Mouse (Mus musculus) ovary, postnatal 36 days (tissue): ENCODE measurements around the gene 2410131K14Rik.

ENCODE experiments used
- DNase-seq: peaks from one replicate; pipeline ENCODE4 v3.0.0; 2022; ENCODE audit warnings: low spot score, mixed read lengths

Gene 2410131K14Rik

DNA sequence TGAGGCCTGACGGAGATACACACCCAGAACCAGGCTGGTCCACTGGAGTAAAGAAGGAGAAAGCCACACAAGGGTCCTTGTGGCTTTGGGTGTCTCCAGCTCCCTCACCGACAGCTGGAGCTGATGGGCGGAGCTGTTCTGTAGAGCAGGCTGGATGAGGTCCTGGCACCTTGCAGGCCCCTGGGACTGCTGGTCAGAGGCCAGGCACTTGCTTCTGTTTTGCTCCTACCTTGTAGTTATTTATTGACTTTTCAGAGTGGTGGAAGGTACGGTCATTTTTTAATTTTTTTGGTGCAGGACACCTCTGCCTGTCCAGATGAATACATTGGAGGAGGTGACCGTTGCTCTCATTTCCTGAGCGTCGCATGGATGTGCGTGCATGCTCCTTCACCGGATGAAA is 16.2 kb downstream of the 2410131K14Rik start:
- DNase-seq = no peak

DNA sequence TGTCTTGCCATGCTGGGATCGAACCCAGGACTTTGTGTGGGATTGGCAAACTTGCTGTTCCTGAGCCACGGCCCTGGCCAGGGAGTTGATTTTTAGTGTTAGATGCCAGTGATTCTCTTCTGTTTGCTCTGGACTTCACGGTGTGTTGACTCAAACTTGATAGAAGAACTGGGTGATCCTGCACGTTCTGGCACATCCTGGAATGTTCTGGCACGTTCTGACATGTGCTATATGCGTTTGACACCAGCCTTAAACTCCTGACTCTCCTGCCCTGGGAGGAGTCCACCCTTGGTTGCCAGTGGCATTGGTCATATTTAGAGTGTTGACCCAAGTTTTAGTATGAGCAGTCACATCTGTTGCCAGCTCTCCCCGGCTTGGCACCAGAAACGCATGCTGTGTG is 17.4 kb downstream of the 2410131K14Rik start:
- no peak for DNase-seq

DNA sequence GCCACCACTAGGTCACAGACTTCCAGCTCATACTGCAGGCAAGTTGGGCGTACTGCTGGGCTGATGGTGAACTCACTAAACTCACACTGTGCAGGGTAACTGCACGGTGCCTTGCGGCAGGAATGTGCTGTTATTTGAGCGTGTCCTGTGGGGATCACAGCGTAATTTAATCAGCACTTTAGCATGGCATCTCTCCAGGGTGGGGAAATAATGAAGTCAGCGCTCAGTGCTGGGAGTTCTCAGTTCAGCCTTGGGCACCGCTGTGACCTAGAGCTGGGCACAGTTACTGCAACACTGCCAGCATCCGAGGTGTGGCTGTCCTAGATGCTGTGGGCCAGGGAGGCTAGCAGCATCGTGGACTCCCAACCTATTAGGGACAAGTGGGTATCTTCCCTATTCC is 19.3 kb downstream of the 2410131K14Rik start:
- DNase-seq = no peak

DNA sequence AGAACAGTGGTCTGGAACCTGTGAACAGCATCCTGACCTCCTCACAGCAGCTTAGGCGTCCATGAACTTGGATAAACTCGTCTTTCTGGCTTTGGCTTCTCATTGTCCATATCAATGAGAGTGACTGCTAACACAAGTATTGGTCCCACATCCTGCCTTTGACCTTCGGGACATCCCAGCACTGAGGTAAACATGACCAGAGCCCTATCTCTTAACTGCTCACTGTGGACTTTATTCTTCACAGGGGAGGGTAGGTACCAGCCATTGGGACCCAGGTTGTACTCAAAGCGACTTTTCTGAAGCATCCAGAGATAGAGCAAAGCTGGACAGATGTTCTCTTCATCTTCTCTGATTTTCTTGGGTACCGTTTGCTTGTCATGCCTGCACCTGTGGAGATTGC is 20.3 kb downstream of the 2410131K14Rik start:
- DNase-seq = no peak

DNA sequence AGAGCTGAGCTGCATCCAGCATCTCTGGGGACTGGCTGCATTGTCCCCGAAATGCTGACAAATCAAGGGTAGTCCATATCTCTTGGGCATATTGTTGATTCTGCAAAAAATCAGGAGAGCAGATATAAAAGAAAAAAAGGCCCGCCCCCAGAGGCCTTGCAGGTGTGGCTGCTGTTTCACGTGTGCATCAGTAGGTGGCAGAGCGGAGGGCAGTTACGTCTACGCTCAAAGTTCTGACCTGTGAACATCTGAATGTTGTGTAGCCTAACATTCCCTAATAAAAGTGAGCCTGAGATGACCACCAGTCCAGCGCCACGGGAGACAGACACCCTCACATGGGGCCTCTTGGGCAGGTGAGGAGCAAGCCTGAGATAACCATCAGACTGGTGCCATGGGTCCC is 21.3 kb downstream of the 2410131K14Rik start:
- no peak for DNase-seq

DNA sequence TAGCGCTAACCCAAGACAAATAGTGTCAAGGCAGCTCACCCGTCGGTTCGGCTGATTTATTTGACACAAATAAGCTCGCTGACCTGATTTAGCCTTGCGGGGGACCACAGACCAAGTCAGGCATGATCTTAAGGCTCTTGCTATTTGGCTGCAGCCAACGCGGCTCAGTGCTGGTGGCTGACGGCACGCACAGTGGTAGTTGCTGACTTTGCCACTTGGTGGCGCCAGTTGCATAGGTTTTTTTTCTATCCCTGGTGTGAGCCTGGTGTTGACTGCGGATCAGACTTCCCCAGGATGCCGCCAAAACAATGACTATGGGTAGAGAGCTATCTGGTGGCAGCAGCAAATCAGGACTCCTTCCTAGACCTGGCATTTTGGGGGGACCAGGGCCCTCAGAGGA is 24.0 kb downstream of the 2410131K14Rik start:
- DNase-seq = peak; percentile 86

DNA sequence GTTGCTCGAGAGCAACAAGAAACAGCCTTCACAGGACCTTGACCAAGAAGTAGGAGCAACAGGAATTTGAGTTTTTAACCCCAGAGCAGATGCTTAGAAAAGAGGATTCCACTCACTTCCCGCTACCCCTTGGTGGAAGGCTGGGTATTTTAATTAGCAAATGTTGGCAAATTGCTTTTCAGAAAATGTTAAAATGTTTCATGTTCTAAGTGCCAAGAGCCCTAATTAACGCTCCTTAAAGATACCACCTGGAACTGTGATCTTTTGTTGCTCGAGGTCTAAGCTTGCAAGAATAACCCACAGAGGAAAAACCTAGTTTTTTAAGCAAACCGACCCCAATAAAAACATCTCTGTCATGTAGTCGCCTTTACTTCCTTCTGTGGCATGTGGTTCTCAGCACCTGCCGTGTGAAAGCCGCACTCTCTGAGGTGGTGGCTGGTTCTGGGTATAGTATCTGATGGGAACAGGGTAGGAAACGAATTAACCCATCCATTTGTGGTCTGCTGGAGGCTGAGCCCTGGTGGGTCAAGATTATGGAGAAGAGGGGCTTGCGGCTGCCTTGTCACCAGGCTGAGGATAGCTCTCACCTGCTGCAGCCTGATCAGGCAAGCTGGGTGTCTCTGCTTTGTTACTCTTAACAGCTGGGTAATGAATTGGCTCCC is 26.6 kb downstream of the 2410131K14Rik start:
- no peak for DNase-seq

DNA sequence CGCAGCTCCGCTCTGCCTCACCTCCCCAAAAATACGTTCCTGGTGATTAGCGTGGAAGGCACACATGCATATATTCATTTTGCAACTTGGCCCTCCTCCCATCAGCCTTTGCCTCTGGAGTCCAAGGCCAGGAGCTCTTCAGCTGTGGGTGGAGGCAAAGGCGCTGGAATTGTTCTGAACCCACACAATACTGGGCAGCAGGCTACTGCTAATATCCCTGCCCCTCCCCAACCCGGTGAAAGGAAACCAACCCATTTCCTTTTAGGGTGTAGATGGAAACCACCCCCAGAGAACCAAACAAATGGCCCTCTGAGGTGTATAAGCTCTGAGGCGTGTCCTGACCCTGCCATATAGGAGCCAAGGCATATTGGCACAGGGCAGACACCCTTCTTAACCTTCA is 28.4 kb downstream of the 2410131K14Rik start:
- DNase-seq = no peak

DNA sequence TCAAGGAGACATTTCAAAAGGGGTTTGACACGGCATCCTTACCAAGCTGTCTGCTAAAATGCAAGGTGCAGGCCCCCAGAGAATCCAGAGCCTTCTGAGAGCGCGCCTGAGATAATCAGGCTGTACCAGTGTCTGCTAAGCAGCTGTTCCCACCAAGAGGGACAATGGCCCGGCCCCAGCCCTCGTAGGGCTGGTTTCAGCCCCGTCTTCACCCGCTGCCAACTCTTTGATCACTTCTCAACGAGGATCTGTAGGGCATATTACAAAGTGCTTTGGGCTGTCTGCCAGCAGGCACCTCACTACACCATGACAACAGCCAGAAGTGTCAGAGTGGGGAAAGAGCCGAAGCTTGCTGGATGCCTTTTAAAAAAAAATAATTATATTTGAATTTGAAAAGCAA is 29.5 kb downstream of the 2410131K14Rik start:
- no peak for DNase-seq

DNA sequence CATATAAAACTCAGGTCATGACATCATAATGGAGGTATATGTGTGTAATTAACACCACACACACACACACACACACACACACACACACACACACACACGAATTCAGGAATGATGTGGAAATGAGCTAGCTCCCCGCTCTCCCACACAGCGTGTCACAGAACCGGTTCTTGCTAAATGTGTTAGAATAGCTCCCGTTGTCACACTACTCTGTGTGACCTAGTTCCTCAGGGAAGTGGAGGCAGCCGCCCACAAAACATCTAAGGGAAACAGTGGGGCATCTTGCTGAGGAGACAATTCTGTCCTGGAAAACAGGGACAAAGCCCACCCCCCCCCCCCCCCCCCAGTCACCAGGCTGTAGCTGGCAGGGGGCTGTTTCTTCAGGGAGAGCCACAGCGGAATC is 31.3 kb downstream of the 2410131K14Rik start:
- DNase-seq = no peak

DNA sequence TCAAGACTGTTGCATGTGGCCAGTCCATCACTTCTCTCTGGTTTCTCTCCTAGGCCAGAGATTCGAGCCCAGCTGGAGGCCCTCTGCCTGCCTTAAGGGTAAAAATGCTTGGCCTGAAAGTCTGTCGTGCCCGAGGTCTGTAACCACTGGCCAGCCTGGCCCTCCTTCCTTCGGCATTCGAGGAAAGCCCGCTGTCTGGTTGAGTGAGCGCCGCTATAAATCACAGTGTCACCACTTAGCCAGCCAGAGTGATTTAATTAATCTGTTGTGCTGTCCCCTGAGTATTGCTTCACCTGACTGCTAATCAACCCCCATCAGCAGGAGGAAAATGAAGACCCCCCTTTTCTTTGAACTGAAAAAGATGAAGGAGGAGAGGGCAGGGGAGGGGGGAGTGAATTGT is 31.7 kb downstream of the 2410131K14Rik start:
- DNase-seq = no peak

DNA sequence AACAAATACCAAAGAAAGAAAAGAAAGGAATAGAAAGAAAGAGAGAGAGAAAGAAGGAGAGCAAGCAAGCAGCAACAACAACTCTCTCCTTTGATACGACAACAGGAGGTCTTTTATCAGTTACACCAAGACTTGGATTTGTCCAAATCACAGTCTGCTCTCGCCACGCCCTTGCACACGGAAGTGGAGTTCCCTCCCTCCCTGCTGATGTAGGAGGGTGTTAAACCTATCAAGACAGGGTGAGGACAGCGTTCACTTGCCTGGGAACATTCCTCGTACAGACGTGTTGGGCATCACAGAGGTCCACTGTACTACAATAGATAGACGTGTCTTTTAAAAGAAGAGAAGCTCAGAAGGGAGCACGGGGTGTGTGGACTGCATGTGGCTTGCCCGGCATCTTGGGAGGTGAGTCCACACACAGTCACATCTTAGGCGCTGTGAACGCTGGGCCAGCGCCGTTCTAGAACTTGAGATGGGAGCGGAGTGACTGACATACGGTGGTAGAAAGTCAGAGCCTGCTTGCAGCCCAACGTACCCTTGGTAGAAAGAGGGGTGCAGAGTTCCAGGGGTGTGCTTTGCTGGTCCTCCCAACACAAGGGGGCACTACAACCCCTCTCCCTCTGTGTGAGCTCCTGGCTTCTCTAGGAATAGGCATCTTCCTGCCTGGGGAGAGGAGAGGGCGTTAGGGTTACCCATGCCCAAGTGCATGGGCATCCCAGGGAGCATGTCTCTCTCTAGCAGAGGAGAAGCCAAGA is 32.9 kb downstream of the 2410131K14Rik start:
- DNase-seq = no peak

DNA sequence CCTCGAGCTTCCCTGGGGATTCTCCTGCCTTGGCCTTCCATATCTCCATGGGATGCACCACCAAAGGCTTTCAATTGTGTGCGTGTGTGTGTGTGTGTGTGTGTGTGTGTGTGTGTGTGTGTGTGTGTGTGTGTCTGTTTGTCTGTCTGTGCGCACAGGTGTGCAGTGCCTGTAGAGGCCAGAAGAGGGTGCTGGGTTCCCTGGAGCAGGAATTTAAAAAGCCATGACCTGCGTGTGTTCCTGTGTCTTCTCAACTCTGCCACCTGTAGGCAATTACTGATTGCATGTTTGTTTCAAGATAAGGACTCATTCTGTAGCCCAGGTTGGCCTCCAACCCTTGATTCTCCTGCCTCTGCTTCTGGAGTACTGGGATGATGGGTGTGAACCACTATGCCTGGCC is 46.4 kb downstream of the 2410131K14Rik start:
- DNase-seq = no peak

DNA sequence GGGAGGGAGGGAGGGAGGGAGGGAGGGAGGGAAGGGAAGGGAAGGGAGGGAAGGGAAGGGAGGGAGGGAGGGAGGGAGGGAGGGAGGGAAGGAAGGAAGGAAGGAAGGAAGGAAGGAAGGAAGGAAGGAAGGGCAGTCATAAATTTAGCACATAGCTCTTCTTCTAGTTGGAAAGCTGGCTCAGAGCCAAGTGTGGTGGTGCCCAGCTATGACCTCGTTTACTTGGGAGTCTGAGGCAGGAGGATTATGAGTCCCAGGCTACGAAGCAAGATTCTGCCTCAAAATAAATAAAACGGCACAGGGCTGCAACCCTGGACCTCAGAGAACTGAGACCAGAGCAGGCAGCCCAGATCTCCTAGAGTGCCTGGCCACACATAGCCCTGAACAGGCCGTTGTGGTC is 47.4 kb downstream of the 2410131K14Rik start:
- DNase-seq = no peak

DNA sequence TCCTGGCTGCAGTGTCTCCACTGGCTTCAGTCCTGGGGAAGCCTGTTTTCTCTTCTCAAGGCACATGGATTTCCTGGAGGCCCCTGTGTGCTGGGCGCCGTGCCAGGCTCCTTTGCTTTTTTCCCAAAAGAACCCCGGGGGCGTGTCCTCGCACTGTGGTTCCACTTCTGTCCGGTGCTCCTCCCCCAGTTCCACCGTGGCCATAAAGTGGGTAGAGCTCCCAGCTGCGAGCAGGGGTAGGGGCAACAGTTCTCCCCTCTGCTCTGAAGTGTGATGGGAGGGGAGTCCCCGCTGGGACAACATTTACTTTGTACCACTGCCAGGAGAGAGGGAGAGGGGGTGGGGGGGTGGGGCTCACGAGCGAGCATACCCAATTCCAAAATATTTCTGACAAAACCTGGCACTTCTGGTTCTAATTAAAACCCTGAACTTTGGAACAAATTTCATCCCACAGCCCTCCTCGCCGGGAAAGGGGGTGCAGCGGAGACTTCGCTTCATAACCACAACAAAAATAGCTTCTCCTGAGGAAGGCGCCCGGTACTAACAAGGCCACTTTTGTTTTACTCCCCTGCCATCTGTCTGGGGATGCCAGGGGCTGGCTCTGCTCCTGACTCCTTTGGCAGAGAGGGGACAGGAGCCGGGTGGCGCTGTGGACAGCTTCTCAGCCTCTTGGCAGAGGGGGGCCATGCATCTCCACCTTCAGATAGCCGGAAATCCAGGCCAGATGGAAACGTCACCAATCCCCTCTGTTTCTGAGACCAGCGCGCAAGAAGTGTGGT is 49.2 kb downstream of the 2410131K14Rik start:
- peak; percentile 96 for DNase-seq

DNA sequence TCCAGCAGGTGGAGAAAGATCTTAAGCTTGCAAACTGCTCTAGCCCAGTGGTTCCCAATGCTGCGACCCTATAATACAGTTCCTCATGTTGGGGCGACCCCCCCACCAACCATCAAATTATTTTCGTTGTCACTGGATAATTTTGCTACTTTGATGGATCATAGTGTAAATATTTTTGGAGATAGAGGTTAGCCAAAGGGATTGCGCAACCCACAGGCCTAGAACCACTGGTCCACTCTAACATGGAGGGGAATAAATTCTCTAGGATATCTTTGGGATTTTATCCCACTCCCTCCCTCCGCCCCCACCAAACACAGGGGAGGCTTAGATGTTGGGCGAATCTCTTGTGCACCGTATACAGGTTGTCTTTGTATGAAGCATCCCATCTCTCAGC is 49.8 kb downstream of the 2410131K14Rik start:
- no peak for DNase-seq

DNA sequence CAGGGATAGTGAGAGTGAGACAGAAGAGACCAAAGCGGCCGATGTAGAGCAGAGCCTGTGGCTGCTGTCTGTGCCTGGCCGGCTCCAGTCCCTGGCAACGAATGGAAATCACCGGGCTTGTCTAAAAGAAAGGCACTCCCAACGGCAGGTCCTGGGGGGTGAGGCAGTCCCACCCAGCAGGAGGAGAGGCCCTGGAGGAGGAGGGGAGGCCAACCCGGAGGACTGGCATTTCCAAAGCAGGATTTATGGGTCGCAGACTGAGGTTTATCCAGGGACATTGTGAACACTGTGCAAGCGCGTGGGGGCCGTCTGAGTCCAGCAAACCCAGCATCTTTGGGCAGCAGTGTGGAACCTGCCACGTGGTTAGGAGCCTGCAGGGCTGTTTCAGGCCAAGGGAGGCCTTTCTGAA is 52.3 kb downstream of the 2410131K14Rik start:
- peak; percentile 28 for DNase-seq

DNA sequence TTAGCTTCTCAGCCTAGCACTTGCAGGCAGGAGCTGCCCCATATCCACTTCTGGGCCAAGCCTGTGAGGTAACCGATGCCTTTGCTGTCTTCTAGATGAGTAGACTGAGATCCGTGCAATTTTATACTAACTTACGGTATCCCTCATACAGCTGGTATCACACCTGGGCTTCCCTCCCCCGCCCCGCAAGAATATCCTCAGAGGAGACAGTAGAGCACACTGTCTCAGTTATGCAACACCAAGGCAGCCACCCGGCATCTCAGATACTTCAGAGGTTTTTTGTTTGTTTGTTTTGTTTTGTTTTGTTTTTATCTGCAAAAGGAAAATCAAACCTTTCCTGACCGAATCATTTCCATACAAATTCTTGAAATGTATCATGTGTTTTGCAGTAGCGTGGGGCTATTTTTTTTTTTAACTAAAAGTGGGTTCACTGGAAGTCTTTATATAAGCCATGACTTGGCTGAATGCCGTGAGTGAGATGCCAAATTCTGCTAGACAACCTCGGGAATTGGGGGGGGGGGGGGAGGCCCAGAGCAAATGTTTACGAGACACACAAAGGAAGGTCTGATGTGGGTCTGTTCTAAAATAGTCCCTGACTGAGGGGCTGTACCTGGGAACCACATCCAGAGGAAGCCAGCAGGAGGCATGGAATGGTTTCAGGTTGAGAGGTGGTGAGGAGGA is 54.8 kb downstream of the 2410131K14Rik start:
- no peak for DNase-seq

DNA sequence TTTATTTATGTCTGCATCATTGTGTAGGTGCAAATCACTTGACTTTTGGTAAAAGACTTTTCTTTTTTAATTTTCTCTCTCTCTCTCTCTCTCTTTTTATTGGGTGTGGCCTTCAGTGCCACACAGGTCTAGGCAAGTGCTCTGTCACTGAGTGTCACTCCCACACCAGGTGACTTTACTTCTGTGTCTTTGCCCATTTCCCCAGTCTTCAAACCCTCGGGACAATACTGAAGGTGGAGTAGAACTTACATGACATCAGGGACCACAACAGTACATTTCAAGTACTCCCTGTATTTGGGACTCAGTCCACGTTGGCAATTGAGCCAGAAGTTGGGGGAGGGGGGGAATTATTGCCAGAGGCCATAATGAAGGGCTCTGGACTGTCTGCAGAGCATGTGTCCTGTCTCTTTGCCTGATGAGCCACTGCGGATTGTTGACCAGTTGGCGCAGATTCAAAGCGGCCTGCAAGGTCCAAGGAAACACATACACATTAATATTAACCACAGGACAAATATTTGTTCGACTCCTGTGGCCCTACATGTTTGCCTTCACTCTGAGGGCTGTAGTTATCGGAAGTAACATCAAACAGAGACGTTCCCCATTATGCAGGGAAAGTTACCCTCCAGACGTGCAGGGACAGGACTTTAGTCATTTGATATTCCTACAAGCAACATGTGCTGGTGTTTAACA is 57.6 kb downstream of the 2410131K14Rik start:
- DNase-seq = no peak

DNA sequence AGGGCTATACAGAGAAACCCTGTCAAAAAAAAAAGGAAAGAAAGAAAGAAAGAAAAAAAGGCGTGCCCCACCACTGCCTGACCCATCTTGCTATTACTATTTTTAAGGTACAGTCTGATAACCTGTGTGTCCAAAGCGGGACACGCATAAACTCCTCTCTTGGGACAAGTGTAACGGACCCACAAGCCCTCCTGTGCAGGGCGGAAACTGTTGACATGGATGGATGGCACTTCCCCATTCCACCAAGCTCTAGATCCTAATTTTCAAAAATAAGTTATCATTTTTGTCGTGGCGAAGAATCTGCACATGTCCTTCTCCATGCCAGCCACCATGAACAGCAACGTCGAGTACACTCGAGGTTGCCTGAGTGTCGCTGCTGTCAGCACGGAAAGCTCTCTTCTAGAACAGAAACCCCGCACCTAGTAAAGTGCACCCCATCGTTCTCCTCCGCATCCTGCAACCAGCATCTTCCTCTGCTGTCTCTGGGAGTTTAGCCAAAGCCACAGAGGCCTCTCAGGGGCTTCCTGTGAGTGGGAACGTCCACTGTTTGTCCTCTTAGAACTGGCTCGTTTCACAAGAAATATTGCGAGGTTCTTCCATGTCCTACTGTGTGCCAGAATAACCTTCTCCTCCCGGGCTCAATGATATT is 60.1 kb downstream of the 2410131K14Rik start:
- no peak for DNase-seq

DNA sequence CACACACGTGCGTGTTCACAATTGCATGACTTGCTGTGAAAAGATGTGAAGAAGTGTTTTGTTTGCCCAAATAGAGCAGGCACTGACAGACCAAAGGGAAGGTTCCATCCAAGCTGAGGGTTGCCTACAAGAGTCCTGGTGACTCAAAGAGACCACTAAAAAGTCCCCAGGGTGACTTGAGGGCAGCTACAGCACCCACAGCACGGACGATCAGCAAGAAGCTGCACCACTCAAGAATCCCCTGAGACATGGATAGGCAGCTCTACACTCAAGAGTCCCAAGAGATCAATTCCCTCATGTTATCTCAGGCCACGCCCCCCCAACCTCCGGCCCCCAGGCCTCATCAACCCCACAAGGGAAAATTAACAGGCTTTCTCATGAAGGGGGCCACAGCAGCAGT is 65.4 kb downstream of the 2410131K14Rik start:
- no peak for DNase-seq
